Mouse (Mus musculus) heart, adult 8-10 months (tissue): ENCODE results near the gene Rad50. TPM values are rescaled to one million over a fixed set of nuclear protein-coding genes. Genes with fewer than 3 reads are reported as not detected.

ENCODE experiments used
- DNase-seq: peaks from one replicate; pipeline ENCODE4 v3.0.0; 2022; ENCODE audit warnings: low spot score
- total RNA-seq, 4 experiments: library from RNA; stranded (reverse); gene quantifications; 2 replicates each; pipeline ENCODE4 v1.2.4; 2022

The Rad50 gene
- total RNA-seq, 4 experiments from 2014 or later = 6.4 to 9.5 (median 7.3) TPM

DNA sequence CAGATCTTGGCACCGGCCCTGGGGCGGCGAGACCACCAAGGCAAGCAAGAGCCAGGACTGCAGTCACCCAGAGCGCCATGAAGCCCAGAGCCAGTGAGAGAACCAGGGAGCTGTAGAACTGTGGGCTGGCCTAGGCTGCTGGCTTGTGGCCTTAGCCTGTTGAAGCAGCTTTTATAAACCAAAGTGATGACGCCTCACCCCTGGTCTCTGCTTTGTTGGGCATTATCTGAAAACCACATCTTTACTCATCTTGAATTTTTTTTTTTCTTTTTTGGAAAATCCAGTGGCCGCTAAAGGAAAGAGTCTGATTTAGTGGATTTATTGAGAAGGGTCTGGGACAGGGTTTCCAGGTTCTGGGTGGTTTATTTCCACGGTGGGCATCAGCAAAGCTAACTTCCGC lies 72.6 kb downstream of the Rad50 start, which contains the start of gene Il13:
TSS of gene Il13 (minus strand) at position 147 of the 400 bp plus-strand sequence.
- DNase-seq = no peak

DNA sequence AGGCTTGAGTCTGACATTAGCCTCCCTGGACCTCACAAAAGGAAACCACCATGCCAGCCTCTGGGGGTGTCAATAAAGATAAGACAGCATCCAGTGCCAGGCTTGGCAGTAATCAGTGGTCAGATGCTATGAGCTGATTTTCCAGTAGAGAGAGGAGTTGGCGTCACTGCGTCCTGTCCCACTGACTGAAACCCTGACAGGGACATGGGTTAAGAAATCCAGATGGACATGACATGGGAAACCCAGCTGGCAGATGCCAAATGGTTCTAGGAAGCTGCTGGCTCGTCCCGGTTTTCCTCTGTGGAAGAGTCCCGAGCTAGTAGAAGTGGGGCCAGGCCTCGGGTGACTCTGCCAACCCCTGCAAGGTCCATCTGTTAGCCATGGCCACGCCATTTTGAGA lies 73.5 kb downstream of the Rad50 start:
- DNase-seq = no peak

DNA sequence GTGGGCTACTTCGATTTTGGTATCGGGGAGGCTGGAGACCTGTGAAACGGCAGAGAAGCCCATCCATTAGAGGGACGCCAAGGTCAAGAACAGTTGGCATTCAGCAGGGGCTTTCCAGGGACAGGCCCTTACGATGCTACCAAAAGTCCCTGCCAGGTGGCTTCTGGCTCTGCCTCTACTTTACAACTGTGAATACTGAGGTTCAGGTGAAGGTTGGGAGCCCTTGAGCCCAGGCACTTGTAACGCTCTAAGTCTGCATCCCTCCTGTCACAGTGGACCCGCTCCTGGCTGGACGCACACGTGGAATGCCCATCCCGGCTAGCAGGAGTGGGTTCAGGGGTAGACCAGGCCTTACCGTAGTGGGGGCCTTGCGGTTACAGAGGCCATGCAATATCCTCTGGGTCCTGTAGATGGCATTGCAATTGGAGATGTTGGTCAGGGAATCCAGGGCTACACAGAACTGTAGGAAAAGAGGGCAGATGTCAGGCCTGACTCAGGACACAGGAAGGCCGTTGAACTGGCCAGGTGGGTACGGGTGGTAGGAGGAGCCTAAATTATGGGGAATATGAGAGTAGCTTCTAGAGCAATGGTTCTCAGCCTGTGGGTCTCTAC lies 74.9 kb downstream of the Rad50 start:
- DNase-seq = no peak

DNA sequence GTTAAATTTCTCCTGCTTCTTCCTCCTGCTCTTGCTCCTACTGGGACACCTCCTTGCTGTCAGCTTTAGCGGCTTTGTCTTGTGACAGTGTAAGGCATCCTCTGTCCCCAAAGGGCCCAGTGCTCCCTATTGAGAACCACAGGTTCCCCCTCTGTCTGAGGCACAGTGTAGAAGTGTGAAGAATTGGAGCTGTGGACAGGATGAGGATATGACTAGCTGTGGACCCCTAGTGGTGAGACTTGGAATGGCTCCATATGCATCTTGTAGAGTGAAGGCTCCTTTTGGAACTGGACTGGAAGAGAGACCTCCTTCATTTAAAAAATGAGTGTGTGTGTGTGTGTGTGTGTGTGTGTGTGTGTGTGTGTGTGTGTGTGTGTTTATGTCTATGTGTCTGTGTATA lies 79.3 kb downstream of the Rad50 start:
- peak; percentile 68 for DNase-seq

DNA sequence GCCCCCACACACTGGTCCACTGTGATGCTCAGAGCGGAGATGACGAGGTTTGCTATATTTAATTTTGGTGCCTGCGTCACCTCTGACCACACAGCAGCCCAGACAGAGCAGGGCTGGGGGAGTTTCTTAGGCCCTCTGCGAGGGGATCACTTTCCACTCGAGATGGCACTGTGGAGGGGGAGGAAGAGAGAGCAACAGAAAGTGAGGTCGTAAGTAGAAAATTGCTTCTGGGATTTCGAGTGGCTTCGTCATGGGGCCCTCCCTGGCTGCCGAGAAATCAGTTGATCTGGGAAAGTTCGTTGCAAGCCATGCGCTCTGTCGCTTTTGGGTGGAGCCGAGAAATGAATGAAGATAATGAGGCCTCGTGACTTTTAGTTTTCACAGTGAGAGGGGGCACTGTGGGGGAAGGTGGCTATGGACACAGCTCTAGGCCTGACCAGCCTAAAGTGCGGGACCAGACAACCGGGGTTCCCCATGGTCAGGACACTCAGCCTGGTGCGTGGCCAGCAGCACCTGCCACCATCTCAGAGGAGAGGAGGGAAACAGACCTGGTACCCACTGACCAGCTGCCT lies 80.2 kb downstream of the Rad50 start:
- DNase-seq = no peak

DNA sequence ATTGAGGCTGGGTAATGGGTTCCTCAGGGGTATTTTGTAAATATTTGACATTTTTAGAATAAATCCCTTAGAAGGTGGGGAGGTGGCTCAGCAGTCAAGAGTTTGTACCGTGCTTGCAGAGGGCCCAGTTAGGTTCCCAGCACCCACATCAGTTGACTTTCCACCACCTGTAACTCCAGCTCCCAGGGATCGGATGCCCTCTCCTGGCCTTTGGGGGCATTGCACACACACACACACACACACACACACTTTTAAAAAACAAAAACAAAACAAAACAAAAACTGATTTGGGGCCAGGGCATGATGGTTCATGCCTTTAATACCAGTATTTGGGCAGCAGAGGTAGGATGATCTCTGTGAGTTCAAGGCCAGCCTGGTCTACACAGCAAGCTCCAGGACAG lies 83.0 kb downstream of the Rad50 start:
- no peak for DNase-seq

DNA sequence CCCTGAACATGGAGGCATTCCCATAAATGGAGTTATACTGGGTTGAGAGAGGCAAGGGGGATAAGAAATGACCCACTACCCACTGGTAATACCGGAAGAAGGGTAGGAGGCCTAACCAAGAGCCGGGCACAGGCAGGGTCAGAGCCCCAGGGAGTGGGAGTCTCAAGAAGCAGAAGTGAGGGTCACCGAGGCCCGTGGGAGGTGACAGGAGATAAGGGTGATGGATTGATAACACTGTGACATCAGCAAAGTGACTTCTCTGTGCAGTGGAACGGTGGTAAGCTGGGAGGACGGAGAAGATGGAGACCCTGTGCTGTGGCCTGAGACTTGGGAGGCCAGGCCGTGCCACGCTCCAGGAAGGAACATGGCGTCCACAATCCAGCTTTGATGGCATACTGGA lies 83.5 kb downstream of the Rad50 start:
- no peak for DNase-seq

DNA sequence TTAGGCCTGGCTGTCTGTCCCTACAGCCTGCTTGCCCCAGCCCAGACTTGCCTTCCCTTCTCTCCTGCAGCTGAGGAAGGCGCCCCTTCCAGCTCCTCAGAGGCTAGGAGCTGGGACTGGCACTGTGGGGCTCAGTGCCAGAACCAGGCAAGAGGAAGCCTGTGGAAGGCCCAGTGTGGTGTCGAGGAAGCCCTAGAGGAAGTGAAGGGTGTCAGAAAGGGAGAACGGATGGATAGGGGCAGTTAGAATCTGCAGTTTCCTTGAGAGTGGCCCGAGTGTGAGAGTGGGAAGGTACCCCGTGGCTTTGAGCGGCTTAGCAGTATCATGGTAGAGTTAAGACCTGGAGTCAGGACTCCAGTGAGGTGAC lies 84.7 kb downstream of the Rad50 start:
- no peak for DNase-seq

DNA sequence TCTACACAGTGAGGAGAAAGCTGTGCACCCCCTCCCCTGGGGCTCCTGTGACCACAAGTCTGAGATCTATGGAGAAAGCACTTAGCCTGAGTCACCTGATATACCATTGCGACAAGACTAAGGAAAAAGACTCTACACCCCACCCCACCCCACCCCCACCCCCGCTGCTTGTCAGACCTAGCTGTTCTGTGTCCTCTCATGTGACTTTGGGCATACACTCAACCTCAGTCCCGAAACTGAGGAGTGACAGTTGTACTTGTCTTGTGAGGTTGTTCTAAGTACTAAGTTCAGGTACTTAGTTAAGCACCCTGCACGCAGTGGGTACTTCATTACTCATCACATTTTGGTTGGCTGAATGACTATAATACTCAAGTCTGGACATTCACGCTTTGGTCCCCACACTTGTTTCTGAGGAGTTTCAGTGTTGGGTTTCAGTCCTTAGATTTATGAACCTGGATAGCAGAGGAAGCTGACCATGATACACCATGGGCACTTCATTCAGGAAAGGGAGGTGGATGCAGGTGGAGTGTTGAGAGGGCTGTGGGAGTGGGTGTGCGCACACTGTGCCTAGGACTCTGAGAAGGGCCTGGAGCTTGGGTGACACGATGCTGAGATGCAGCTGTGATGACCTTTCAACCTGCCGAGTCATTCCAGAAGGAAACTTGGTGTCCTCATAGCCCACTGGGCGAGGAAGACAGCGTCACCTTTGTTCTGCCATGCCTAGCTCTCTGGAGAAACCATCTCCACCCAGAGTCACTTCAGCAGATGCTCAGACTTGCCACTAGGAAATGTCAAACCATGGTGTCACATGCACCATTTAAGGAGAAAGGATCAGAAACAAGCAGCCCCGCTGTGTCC lies 85.3 kb downstream of the Rad50 start:
- DNase-seq = no peak

DNA sequence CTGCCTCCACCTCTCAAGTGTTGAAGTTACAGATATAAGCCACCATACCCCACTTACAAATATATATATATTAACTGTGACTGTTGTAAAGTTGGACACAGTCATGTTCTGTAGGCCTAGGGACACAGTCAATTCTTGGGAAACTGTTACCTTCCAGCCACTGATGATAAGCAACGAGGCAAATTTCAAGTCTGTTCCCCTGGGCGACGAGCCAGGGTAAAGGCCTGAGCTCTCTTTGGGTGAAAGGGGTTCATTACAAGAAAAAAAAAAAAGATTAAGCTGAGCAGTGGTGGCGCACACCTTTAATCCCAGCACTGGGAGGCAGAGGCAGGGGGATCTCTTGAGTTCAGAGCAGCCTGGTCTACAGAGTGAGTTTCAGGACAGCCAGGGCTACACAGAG lies 87.0 kb downstream of the Rad50 start:
- no peak for DNase-seq

DNA sequence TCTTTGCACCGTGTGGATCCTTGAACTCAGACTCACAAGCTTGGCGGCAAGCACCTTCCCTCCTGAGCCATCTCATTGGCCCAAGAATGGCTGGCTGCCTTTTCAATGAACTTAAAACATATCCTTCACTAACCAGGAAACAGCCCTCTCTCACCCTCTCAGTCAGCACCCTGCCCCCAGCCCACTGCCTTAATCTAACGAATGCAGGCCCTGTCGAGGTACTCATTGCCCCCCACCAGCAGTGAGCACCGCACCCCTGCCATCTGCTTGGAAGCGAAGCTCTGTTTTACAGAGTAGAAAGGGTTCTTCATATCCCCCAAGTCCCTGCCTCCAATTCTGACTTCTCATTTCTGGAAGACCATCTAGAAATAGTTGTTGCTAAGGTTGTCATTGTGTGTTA lies 87.7 kb downstream of the Rad50 start:
- DNase-seq = no peak

DNA sequence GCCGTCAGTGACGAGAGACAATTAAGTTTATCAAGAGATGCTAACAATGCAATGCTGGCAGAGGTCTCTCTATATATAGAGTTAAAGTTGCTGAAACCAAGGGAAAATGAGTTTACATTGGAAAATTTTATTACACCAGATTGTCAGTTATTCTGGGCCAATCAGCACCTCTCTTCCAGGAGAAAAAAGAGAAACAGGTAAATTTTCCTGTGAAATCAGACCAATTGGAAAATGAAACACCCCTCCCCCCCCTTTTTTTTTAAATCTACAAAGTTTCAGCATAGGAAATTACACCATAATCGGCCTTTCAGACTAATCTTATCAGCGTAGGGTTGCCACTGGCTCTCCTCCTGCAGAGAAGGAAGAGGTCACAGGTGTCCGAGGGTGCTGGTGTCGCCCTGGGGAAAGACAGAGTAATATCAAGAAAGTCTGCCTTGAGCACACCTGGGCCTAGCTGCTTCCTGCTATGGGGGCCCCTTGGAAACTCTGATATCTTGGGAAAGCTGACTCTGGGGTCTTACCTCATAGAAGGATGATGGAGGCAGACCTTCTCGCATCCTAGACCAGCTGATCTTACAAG lies 88.4 kb downstream of the Rad50 start, which contains the start of gene Il4:
TSS of gene Il4 (minus strand) at position 51 of the 580 bp plus-strand sequence.
- no peak for DNase-seq

DNA sequence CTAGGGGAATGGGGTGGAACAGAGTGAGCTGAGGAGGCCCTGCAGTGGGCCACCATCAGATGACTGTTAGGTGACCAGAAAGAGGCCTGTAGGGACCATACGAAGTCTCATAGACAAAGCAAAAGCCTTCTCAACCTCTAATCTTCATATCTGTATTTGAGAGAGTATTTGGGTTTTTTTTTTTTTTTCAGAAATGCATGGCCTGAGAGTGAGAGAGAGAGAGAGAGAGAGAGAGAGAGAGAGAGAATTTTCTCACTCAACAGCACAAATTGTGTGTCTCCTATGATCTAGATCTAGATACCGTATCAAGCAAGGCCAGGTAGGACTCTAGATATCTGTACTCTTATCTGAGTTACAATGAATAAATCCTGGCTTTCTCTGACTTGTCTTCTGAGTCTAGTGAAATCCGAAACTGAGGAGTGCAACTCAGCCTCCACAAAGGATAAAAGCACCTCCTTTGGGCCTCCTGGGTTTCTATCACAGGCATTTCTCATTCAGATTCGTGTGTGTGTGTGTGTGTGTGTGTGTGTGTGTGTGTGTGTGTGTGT lies 89.5 kb downstream of the Rad50 start:
- DNase-seq = no peak

DNA sequence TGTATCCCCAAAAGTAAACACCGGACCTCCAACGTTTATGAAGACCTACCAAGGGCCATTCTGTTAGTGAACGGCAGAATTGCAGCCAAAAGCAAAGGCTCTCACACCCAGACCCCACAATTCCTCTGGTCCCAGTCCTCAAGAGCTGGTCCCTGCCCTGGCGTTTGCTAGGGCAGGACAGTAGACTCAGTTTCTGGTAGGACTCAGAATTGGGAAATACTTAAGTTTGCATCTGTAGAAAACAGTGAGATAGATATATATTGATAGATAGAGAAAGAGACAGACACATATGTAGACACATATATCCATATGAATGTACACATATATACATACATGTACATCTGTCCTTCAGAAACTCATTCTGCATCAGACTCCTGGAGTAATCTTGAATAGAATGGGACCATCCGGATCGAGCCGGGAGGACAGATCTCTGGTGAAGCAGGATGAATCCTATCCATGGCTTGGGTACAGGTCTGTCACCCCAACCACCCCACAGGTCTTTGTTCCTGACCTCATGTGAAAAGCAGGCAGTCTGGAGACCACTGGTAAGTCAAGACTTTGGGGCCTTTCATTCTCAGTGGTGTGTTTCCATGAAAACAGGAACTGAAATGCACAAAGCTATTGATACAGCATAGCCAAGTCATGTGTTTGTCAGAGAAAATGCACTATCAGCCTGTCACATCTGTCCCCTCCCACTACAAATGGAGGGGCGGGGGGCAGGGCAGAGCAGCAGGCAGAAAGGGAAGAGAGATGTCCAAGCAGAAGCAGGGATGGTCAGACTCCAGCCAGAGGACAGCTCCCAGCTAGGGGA lies 90.2 kb downstream of the Rad50 start:
- DNase-seq = no peak

DNA sequence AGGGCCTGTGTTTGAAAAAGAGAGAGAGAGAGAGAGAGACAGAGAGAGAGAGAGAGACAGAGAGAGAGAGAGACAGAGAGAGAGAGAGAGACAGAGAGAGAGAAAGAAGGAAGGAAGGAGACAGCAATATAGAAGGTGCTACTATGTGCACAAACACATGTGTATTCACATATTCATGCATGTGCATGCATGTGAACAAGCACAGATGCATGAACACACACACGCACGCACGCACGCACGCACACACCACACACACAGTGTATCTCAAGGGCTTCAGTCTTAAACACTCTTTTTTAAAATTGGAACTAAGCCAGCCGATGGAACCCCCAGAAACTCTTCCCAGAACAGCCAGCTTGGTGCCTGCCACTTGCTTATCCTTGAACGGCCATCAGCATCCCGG lies 91.5 kb downstream of the Rad50 start:
- no peak for DNase-seq

DNA sequence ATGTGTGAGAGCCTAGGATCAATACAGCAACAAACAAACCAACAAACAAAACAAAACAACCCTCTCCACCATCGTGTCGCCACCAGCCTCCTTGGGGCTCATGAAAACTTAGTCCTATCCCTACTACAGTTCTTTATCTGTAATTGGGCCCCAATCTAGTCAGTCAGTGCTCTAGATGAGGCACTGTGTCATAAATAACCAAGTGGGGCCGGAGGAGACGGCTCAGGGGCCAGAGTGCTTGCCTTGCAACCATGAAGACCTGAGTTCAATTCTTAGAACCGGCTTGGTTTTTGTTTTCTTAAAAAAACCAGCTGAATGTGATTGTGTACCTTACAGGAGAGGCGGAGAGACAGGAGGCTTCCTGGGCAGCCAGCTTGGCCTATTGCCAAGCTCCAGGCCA lies 91.9 kb downstream of the Rad50 start:
- no peak for DNase-seq

DNA sequence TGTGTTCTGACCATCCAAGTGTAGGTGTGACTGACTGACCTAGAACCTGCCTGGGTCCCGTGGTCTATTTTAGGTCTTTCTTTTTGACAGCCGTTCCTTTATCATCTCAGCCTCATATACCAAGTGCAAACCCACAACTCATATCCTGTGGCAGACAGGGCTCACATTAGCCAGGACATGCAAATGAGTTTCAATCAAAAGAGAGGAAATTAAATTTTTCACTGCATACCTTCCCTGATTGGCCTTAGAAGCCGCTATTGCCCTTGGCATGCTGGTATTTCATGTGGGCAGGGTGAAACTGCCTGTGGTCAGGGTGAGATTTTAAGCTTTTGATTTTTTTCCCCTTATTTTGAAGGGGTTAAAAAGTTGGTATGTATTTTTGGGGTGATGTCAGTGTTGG lies 97.4 kb downstream of the Rad50 start:
- no peak for DNase-seq

DNA sequence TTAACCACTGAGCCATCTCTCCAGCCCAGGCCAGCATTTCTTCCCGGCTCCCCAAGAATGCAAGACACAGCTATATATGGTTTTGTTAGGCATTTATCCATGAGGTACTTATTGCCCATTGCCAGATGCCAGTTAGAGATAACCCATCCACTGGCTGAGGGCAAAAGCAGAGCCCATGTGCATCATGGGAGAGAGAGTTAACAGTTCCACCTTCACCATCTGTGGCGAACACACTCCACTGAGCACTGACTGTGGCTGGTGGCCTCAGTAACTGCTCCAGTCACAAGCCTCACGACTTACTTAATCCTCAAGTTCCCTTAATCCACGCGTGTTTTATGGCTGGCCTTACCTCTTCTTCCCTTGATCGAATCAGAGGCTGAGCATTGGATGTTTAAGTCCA lies 97.9 kb downstream of the Rad50 start:
- no peak for DNase-seq

DNA sequence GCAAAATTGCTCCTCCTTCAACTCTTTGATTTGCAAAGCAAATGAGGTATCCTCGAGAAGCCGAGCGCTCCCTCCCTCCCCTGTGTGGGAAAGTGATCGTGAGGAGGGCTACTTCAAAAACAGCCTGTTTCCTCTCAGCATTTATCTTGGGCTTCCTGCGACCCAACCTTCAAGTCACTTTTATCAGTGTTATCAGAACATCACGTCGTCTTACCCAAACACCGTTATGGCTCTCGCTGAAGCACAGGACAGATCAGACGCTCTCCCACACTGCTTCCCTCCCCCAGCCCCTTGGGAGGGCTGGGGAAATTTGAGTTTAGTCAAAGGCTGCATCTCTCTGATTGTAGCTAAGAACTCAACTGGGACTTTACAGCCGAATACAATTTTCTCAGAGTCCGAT lies 101.5 kb downstream of the Rad50 start:
- DNase-seq = no peak

DNA sequence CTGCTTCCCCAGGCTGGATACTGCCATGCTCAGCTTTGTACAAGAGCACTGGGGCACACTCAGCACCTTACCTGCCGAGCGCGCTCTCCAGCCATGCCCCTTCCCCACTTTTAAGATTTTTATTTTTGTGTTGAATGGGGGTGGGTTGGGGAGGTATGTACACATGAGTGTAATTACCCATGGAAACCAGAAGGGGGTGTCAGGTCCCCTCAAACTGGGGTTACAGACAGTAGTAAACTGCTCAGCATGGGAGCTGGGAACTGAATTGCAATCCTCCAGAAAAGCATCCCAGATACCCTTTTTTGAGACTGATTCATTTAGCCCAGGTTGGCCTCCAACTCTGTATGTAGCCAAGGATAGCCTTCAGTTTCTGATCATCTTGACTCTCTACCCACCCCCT lies 102.1 kb downstream of the Rad50 start:
- DNase-seq = no peak
